Comparison of ENCODE assay signal across 8 mouse cellular contexts in genomic region chr4:32615034-32615881, GRCm38 (mm10). TPM values are rescaled to one million over a fixed set of nuclear protein-coding genes. Genes with fewer than 3 reads are reported as not detected.
DNase-seq lines count a peak whose midpoint lies in the region; ATAC-seq and TF ChIP-seq lines count a peak whose summit lies in the region.

Casp8ap2 (plus strand) TSS chr4:32615451.

- peak; percentile 98 for ATAC-seq in G1E (ENCODE audit: extremely low read depth, insufficient number of reproducible peaks, low FRiP score, poor library complexity, severe bottlenecking)
- ATAC-seq in forebrain, embryonic 16.5 days, result peak; percentile 98
- ATAC-seq in lung, embryonic 14.5 days (ENCODE audit: insufficient read depth), result peak; percentile 100

- intact Hi-C loops in heart, postnatal 36 days (cut with DNase I), result loop anchor here (10.0 kb wide), 1 partner anchor 630 kb away; no protein-coding TSS in a partner anchor

- peaks cover 21% of the 10 kb centered on the region for H3K36me3 ChIP-seq in G1E (replicated peaks)
- H3K36me3 ChIP-seq in forebrain, embryonic 16.5 days (ENCODE audit: control insufficient read depth, insufficient read depth), result no peaks in the 10 kb centered on the region
- H3K36me3 ChIP-seq in lung, embryonic 14.5 days (ENCODE audit: insufficient read depth), result peaks cover 17% of the 10 kb centered on the region
- no peaks in the 10 kb centered on the region for H3K36me3 ChIP-seq in thymus, adult 2 months (ENCODE audit: control insufficient read depth, insufficient read depth, low read length)

- no peaks in the 10 kb centered on the region for H3K9me3 ChIP-seq in G1E (replicated peaks)
- H3K9me3 ChIP-seq in forebrain, embryonic 16.5 days (ENCODE audit: control insufficient read depth, low read length), result no peaks in the 10 kb centered on the region
- no peaks in the 10 kb centered on the region for H3K9me3 ChIP-seq in lung, embryonic 14.5 days (ENCODE audit: low read depth, low read length)

- peak within 1 kb of the TSS; percentile 96 for H3K4me3 ChIP-seq in G1E (ENCODE audit: low read depth, low read length)
- H3K4me3 ChIP-seq in forebrain, embryonic 16.5 days (replicated peaks; ENCODE audit: low read length), result peak within 1 kb of the TSS; percentile 84
- H3K4me3 ChIP-seq in layer of hippocampus, adult 2 months, result peak within 1 kb of the TSS; percentile 88
- H3K4me3 ChIP-seq in lung, embryonic 14.5 days (ENCODE audit: low read depth, low read length), result peak within 1 kb of the TSS; percentile 94
- H3K4me3 ChIP-seq in olfactory bulb, adult 2 months (ENCODE audit: insufficient read depth, low read depth, low read length), result peak within 1 kb of the TSS; percentile 81
- H3K4me3 ChIP-seq in thymus, adult 2 months (ENCODE audit: control insufficient read depth, insufficient read depth, low read length), result peak within 1 kb of the TSS; percentile 92

- H3K9ac ChIP-seq in forebrain, embryonic 16.5 days (replicated peaks; ENCODE audit: low read depth, low read length), result peak within 1 kb of the TSS; percentile 80
- peak within 1 kb of the TSS; percentile 88 for H3K9ac ChIP-seq in lung, embryonic 14.5 days

- no peaks in the 10 kb centered on the region for H3K27me3 ChIP-seq in G1E (ENCODE audit: insufficient read depth, low read length)
- no peaks in the 10 kb centered on the region for H3K27me3 ChIP-seq in forebrain, embryonic 16.5 days (replicated peaks; ENCODE audit: control insufficient read depth, insufficient read depth, low read length)
- no peaks in the 10 kb centered on the region for H3K27me3 ChIP-seq in lung, embryonic 14.5 days (ENCODE audit: insufficient read depth, low read length)
- no peaks in the 10 kb centered on the region for H3K27me3 ChIP-seq in thymus, adult 2 months (ENCODE audit: control insufficient read depth, insufficient read depth, low read length)

- H3K4me1 ChIP-seq in G1E (ENCODE audit: insufficient read depth, low read depth, low read length), result peaks cover 31% of the 10 kb centered on the region
- peaks cover 11% of the 10 kb centered on the region for H3K4me1 ChIP-seq in forebrain, embryonic 16.5 days (replicated peaks; ENCODE audit: control insufficient read depth, insufficient read depth, low read length)
- H3K4me1 ChIP-seq in lung, embryonic 14.5 days (ENCODE audit: insufficient read depth), result no peaks in the 10 kb centered on the region
- H3K4me1 ChIP-seq in olfactory bulb, adult 2 months (ENCODE audit: control insufficient read depth, insufficient read depth, low read length), result no peaks in the 10 kb centered on the region
- peaks cover 2% of the 10 kb centered on the region; the same call in 1 of the 2 replicates for H3K4me1 ChIP-seq in thymus, adult 2 months (replicated peaks; ENCODE audit: control insufficient read depth, insufficient read depth, low read length)

- peak; percentile 47; the same call in 1 of the 2 replicates for TF ChIP-seq POLR2A in olfactory bulb, adult 2 months (IDR thresholded peaks at IDR 0.05; ENCODE audit: insufficient read depth, low read depth, low read length)
- peak; percentile 79 for TF ChIP-seq POLR2A in thymus, adult 2 months (IDR thresholded peaks at IDR 0.05; ENCODE audit: control insufficient read depth, extremely low read depth, insufficient read depth, low read length, poor library complexity)

- WGBS in forebrain, embryonic 16.5 days, result under 1% methylated on average over 67 of the region's 67 CpGs
- under 1% methylated on average over 67 of the region's 67 CpGs for WGBS in lung, embryonic 14.5 days
- WGBS in olfactory bulb, adult 2 months, result under 1% methylated on average over 67 of the region's 67 CpGs
- under 1% methylated on average over 67 of the region's 67 CpGs for WGBS in thymus, adult 2 months

- H3K27ac ChIP-seq in forebrain, embryonic 16.5 days (ENCODE audit: low read length), result peak within 1 kb of the TSS; percentile 79
- peak within 1 kb of the TSS; percentile 89 for H3K27ac ChIP-seq in layer of hippocampus, adult 2 months
- peak within 1 kb of the TSS; percentile 83 for H3K27ac ChIP-seq in lung, embryonic 14.5 days (ENCODE audit: low read depth)
- peak within 1 kb of the TSS; percentile 58; the same call in 1 of the 2 replicates for H3K27ac ChIP-seq in olfactory bulb, adult 2 months (ENCODE audit: insufficient read depth, low read depth, low read length)
- peak within 1 kb of the TSS; percentile 70 for H3K27ac ChIP-seq in thymus, adult 2 months (ENCODE audit: control insufficient read depth, insufficient read depth, low read length)

- peak; percentile 96 for DNase-seq in G1E (ENCODE audit: low spot score)
- peak; percentile 97 to 99 for DNase-seq in cerebellum, adult 18-20 months
- peak; percentile 99 for DNase-seq in heart, postnatal 36 days
- DNase-seq in layer of hippocampus, adult 2 months (ENCODE audit: low spot score in 2 of 2), result peak; percentile 99
- DNase-seq in lung, embryonic 14.5 days, result peak; percentile 100
- peak; percentile 99 for DNase-seq in thymus, adult 2 months

- peak within 1 kb of the TSS; percentile 72 for H3K4me2 ChIP-seq in forebrain, embryonic 16.5 days (ENCODE audit: low read length)
- peak within 1 kb of the TSS; percentile 79 for H3K4me2 ChIP-seq in lung, embryonic 14.5 days

- TF ChIP-seq CTCF in G1E (IDR thresholded peaks at IDR 0.05; ENCODE audit: low read depth, low read length), result no peak
- TF ChIP-seq CTCF in layer of hippocampus, adult 2 months (conservative IDR thresholded peaks at IDR 0.05), result no peak
- TF ChIP-seq CTCF in lung, embryonic 14.5 days (IDR thresholded peaks at IDR 0.05; ENCODE audit: low read depth), result no peak
- TF ChIP-seq CTCF in olfactory bulb, adult 2 months (IDR thresholded peaks at IDR 0.05; ENCODE audit: insufficient read depth, low read depth, low read length), result no peak
- TF ChIP-seq CTCF in thymus, adult 2 months (IDR thresholded peaks at IDR 0.05; ENCODE audit: borderline replicate concordance, control insufficient read depth, extremely low read depth, insufficient read depth, low read length, poor library complexity), result peak; percentile 53; the same call in 1 of the 2 replicates

RNA-seq across cellular contexts. Expression of gene Casp8ap2, which starts in this region (rescaled TPM):
- 80.1 and 80.7 TPM in 2 replicates for total RNA-seq in G1E (2014; fragmentation: Nextera tagmentation)
- total RNA-seq in G1E (2017), result 63.4 and 88.9 TPM in 2 replicates
- 6.3 and 11.8 TPM in 2 replicates for polyA plus RNA-seq in G1E (2012)
- polyA plus RNA-seq in forebrain, embryonic 16.5 days (2015; fragmentation: Nextera tagmentation; extraction: Ambion mirVana), result 57.3 and 64.3 TPM in 2 replicates
- 1 to 10 TPM; 7.3 to 8.6 TPM for total RNA-seq in heart, postnatal 36 days (2021)
- 10 to 100 TPM in 1 of 2 experiments, 1 to 10 TPM in 1; 9.5 to 12.4 TPM for total RNA-seq in layer of hippocampus, adult 2 months (2021)
- polyA plus RNA-seq in lung, embryonic 14.5 days (2014; fragmentation: Nextera tagmentation; extraction: Ambion mirVana), result 54.3 and 62.3 TPM in 2 replicates
- not detected in 2 replicates for polyA plus RNA-seq in olfactory bulb, adult 2 months (2012; ENCODE audit: insufficient read depth, insufficient read length, low replicate concordance, missing spikeins)
- polyA plus RNA-seq in thymus, adult 2 months (2012; rRNA removed), result 5.4 and 14.7 TPM in 2 replicates

Comparison
In these comparisons a context has a peak if more than half of its experiments do, and no peak if none do; other contexts are left out.
1. Peak in every context shown above with its lines: DNase-seq, ATAC-seq, H3K4me3 ChIP-seq and H3K27ac ChIP-seq.
2. RNA of gene Casp8ap2 (total RNA-seq): 63.4 to 88.9 TPM in G1E; 9.5 to 12.4 TPM in layer of hippocampus, adult 2 months and 7.3 to 8.6 TPM in heart, postnatal 36 days; every median in the first group is over 4 times any median in the second.